Mouse (Mus musculus): Measurements from ENCODE around the gene Llgl2. TPM values are rescaled to one million over a fixed set of nuclear protein-coding genes. Genes with fewer than 3 reads are reported as not detected.
"Not testable (repeated sequence)": the region's sequence is repeated elsewhere in the genome, so short reads cannot be mapped to it uniquely, and the experiment has no call there.

Llgl2 gene
- polyA plus RNA-seq, 1 experiment from 2014 or later, result 14.3 TPM

DNA sequence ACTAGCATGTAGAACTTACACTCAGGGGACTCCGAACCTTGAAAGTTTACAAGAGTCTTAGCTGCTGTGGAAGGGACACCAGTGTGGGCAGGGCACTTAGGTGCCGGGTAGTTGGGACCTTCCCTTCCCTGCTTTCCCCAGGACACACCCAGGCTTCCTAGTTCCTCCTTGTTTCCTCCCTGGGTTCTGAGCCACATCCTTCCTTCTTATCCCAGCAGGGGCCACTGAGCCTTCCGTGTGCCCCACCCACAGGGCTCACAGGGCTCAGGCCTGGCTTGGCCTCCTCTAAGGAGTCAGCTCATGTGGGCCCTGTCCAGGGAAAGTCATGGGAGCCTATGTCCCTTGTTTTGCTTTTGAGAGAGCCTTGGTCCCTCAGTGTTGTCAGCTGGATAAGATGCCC lies 15.9 kb downstream of the Llgl2 start:
- 0 out of 2 replicates have a peak overlapping the region, but pooled peaks have one; percentile 10 for H3K9ac ChIP-seq
- no peaks in the 10 kb centered on the region for H3K9me3 ChIP-seq (replicated peaks)
- H3K36me3 ChIP-seq, result peaks cover 23% of the 10 kb centered on the region
- no peak overlapping the region for H3K4me2 ChIP-seq
- peaks cover 72% of the 10 kb centered on the region for H3K4me1 ChIP-seq
- ATAC-seq, result no peak
- H3K4me3 ChIP-seq, result no peak overlapping the region
- WGBS (ENCODE audit: insufficient replicate concordance), result 66% methylated on average over 3 of the region's 3 CpGs
- H3K27me3 ChIP-seq (replicated peaks), result no peaks in the 10 kb centered on the region
- H3K27ac ChIP-seq, result no peak overlapping the region

DNA sequence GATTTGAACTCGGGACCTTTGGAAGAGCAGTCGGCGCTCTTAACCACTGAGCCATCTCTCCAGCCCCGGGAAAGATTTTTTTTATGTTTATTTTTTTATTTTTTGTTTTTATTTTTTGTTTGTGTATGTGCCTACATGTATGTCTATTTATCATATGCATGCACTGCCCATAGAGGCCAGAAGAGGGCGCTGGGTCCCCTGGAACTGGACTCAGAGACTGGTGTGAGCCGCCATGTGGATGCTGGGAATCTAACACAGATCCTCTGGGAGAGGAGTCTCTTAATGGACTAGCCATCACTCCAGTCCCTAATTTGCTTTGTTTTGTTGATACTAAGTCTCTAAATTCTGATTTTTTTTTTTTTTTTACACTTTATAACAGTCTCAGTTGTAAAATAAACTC lies 17.2 kb downstream of the Llgl2 start:
- Histone ChIP-seq H3K4me2 (no peak overlapping the region), H3K27ac (peak overlapping the region; percentile 84), H3K36me3 (peaks cover 35% of the 10 kb centered on the region), H3K4me1 (peaks cover 70% of the 10 kb centered on the region), H3K9me3 (replicated peaks) (peaks cover 7% of the 10 kb centered on the region), H3K27me3 (replicated peaks) (no peaks in the 10 kb centered on the region), H3K4me3 (no peak overlapping the region), H3K9ac (no peak overlapping the region)
- no peak for ATAC-seq
- 77% methylated on average over 6 of the region's 6 CpGs for WGBS (ENCODE audit: insufficient replicate concordance)

- Histone ChIP-seq H3K27me3 (replicated peaks) (no peaks in the 10 kb centered on the region), H3K4me1 (peaks cover 65% of the 10 kb centered on the region), H3K36me3 (peaks cover 37% of the 10 kb centered on the region), H3K4me2 (peak overlapping the region; percentile 65), H3K9ac (peak overlapping the region; percentile 39), H3K27ac (peak overlapping the region; percentile 84), H3K4me3 (peak overlapping the region; percentile 16; the same call in 1 of the 2 replicates), H3K9me3 (replicated peaks) (peaks cover 7% of the 10 kb centered on the region)
- ATAC-seq, result peak; percentile 96
- 17% methylated on average over 6 of the region's 6 CpGs for WGBS (ENCODE audit: insufficient replicate concordance)
Measured at GRCm38 (mm10) chr11:115841961-115842550, 18.2 kb downstream of the Llgl2 start.

GRCm38 (mm10) chr11:115843141-115843890 lies 19.5 kb downstream of the Llgl2 start:
- Histone ChIP-seq H3K4me2 (0 out of 2 replicates have a peak overlapping the region, but pooled peaks have one; percentile 65), H3K27me3 (replicated peaks) (no peaks in the 10 kb centered on the region), H3K4me1 (peaks cover 58% of the 10 kb centered on the region), H3K9ac (peak overlapping the region; percentile 36), H3K9me3 (replicated peaks) (peaks cover 7% of the 10 kb centered on the region), H3K36me3 (peaks cover 46% of the 10 kb centered on the region), H3K27ac (peak overlapping the region; percentile 84), H3K4me3 (no peak overlapping the region)
- 75% methylated on average over 12 of the region's 14 CpGs for WGBS (ENCODE audit: insufficient replicate concordance)
- no peak for ATAC-seq

GRCm38 (mm10) chr11:115843891-115844239 lies 20.0 kb downstream of the Llgl2 start:
- no peak overlapping the region for H3K4me2 ChIP-seq

DNA sequence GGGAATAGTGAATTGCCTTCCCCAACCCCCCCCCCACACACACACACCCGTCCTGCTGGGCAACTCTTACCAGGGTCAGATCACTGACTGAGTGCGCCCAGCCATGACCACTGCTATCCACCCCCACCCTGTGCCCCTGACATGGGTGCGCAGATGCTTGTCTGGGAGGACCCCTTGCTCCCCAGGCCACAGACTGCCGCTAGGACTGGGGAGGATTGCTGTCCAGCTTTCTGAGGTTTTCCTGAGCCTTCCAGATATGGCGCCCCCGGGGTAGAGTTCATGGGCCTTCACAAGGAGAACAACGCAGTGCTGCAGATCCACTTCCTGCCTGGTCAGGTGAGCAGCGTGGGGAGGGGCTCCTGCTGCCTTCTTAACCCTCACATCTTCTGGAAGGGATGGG lies 20.4 kb downstream of the Llgl2 start:
- H3K27me3 ChIP-seq (replicated peaks), result no peaks in the 10 kb centered on the region
- peaks cover 49% of the 10 kb centered on the region for H3K4me1 ChIP-seq
- WGBS (ENCODE audit: insufficient replicate concordance), result 62% methylated on average over 8 of the region's 8 CpGs
- H3K9me3 ChIP-seq (replicated peaks), result peaks cover 7% of the 10 kb centered on the region
- peak overlapping the region; percentile 36; the same call in 1 of the 2 replicates for H3K27ac ChIP-seq
- H3K9ac ChIP-seq, result no peak overlapping the region
- peaks cover 55% of the 10 kb centered on the region for H3K36me3 ChIP-seq
- no peak for ATAC-seq
- no peak overlapping the region for H3K4me3 ChIP-seq
- H3K4me2 ChIP-seq, result no peak overlapping the region

More at GRCm38 (mm10) chr11:115843891-115844239, 20.0 kb downstream of the Llgl2 start:
- Histone ChIP-seq H3K4me1 (peaks cover 52% of the 10 kb centered on the region), H3K27me3 (replicated peaks) (no peaks in the 10 kb centered on the region), H3K27ac (peak overlapping the region; percentile 36; the same call in 1 of the 2 replicates), H3K9ac (no peak overlapping the region), H3K36me3 (peaks cover 52% of the 10 kb centered on the region), H3K9me3 (replicated peaks) (peaks cover 7% of the 10 kb centered on the region), H3K4me3 (no peak overlapping the region)
- ATAC-seq, result no peak
- 89% methylated on average over 5 of the region's 5 CpGs for WGBS (ENCODE audit: insufficient replicate concordance)

- no peaks in the 10 kb centered on the region for H3K27me3 ChIP-seq (replicated peaks)
- peaks cover 71% of the 10 kb centered on the region for H3K36me3 ChIP-seq
- H3K4me3 ChIP-seq, result no peak overlapping the region
- no peak overlapping the region for H3K27ac ChIP-seq
- ATAC-seq, result no peak
- WGBS (ENCODE audit: insufficient replicate concordance), result 92% methylated on average over 2 of the region's 2 CpGs
- no peak overlapping the region for H3K4me2 ChIP-seq
- no peak overlapping the region for H3K9ac ChIP-seq
- H3K9me3 ChIP-seq (replicated peaks), result peaks cover 7% of the 10 kb centered on the region
- peaks cover 38% of the 10 kb centered on the region for H3K4me1 ChIP-seq
Measured at GRCm38 (mm10) chr11:115845819-115846218, 22.0 kb downstream of the Llgl2 start.

DNA sequence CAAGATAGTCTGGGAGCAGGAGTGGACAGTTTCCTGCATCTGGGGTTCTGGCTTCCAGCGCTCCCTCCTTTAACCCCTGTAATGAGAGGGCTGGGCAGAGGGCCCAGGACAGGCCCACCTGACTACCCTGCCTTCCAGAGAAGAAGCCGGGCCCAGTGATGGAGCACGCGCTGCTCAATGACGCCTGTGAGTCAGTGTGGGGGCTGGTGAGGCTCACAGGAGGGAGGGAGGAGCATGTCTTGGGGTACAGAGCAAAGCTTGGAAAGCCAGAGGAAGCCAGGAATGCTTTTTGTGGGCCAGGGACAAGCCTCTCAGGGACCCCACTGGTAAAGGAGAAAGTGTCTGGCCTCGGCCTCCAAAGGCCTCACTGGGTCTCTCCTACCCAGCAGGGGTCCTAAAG lies 30.8 kb downstream of the Llgl2 start:
- ATAC-seq, result no peak
- Histone ChIP-seq H3K4me2 (no peak overlapping the region), H3K27ac (no peak overlapping the region), H3K27me3 (replicated peaks) (peaks cover 46% of the 10 kb centered on the region), H3K4me3 (no peak overlapping the region), H3K9me3 (replicated peaks) (0 out of 2 replicates have a peak, but pooled peaks cover 7% of the 10 kb centered on the region), H3K4me1 (peaks cover 14% of the 10 kb centered on the region), H3K36me3 (peaks cover 64% of the 10 kb centered on the region), H3K9ac (no peak overlapping the region)
- 80% methylated on average over 6 of the region's 6 CpGs for WGBS (ENCODE audit: insufficient replicate concordance)

DNA sequence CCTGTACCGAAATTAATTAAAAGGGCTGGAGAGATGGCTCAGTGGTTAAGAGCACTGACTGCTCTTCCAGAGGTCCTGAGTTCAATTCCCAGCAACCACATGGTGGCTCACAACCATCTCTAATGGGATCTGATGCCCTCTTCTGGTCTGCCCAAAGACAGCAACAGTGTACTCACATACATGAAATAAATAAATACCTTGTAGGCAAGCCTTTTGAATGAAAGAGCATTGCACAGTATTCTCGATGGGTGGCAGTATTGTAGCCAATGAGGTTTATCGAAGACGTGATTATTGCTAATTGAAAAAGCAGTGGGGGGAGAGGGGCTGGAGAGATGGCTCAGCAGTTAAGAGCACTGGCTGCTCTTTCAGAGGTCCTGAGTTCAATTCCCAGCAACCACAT lies 33.3 kb downstream of the Llgl2 start:
- H3K27me3 ChIP-seq (replicated peaks), result peaks cover 71% of the 10 kb centered on the region
- H3K4me3 ChIP-seq; H3K9ac ChIP-seq; ATAC-seq; H3K4me2 ChIP-seq; H3K9me3 ChIP-seq (replicated peaks); H3K27ac ChIP-seq: not testable (repeated sequence)
- H3K4me1 ChIP-seq, result peaks cover 14% of the 10 kb centered on the region
- H3K36me3 ChIP-seq, result peaks cover 39% of the 10 kb centered on the region
- WGBS (ENCODE audit: insufficient replicate concordance), result 86% methylated on average over 4 of the region's 4 CpGs

GRCm38 (mm10) chr11:115857936-115858335 lies 34.1 kb downstream of the Llgl2 start:
- Histone ChIP-seq H3K9ac (no peak overlapping the region), H3K27ac (no peak overlapping the region), H3K4me2 (no peak overlapping the region), H3K27me3 (replicated peaks) (peaks cover 79% of the 10 kb centered on the region), H3K4me3 (no peak overlapping the region), H3K36me3 (peaks cover 31% of the 10 kb centered on the region), H3K4me1 (peaks cover 14% of the 10 kb centered on the region), H3K9me3 (replicated peaks) (0 out of 2 replicates have a peak, but pooled peaks cover 7% of the 10 kb centered on the region)
- 69% methylated on average over 13 of the region's 13 CpGs for WGBS (ENCODE audit: insufficient replicate concordance)
- no peak for ATAC-seq

GRCm38 (mm10) chr11:115858354-115858753 lies 34.5 kb downstream of the Llgl2 start, which contains the start of gene Myo15b:
Gene Myo15b (plus strand): TSS chr11:115858406.
- 13% methylated on average over 27 of the region's 27 CpGs for WGBS (ENCODE audit: insufficient replicate concordance)
- Histone ChIP-seq H3K9me3 (replicated peaks) (0 out of 2 replicates have a peak, but pooled peaks cover 7% of the 10 kb centered on the region), H3K27ac (no peak within 1 kb of the TSS), H3K36me3 (peaks cover 27% of the 10 kb centered on the region), H3K27me3 (replicated peaks) (peaks cover 83% of the 10 kb centered on the region), H3K4me2 (peak within 1 kb of the TSS; percentile 73), H3K9ac (peak within 1 kb of the TSS; percentile 27; the same call in 1 of the 2 replicates), H3K4me1 (peaks cover 14% of the 10 kb centered on the region), H3K4me3 (peak within 1 kb of the TSS; percentile 49)
- no peak for ATAC-seq

All from liver, embryonic 12.5 days (tissue).